ENCODE assay signal across 19 mouse cellular contexts in genomic region chr12:65594075-65594474, GRCm38 (mm10).
"Had no signal": no experiment of that assay in that cellular context is flagged by ENCODE, and none has a peak within 500 bp of the region (broad histone marks: within the 10 kb centered on the region; RNA-seq: fewer than 3 reads in every experiment).

No protein-coding gene starts in this region.

- H3K27me3 ChIP-seq: midbrain, embryonic 12.5 days; neural tube, embryonic 13.5 days; neural tube, embryonic 15.5 days; stomach, embryonic 15.5 days had no signal

- H3K9ac ChIP-seq: lung, embryonic 14.5 days; midbrain, embryonic 12.5 days; neural tube, embryonic 13.5 days; neural tube, embryonic 15.5 days; stomach, embryonic 15.5 days had no signal

- H3K9me3 ChIP-seq: midbrain, embryonic 10.5 days; midbrain, embryonic 12.5 days; neural tube, embryonic 13.5 days; neural tube, embryonic 15.5 days; stomach, embryonic 15.5 days had no signal

- H3K36me3 ChIP-seq: midbrain, embryonic 10.5 days; midbrain, embryonic 12.5 days; neural tube, embryonic 13.5 days; neural tube, embryonic 15.5 days; stomach, embryonic 15.5 days had no signal

- H3K27ac ChIP-seq: midbrain, embryonic 10.5 days; midbrain, embryonic 12.5 days; neural tube, embryonic 13.5 days; neural tube, embryonic 15.5 days; stomach, embryonic 15.5 days had no signal

- DNase-seq: lung, adult 18-20 months; lung, embryonic 14.5 days; lung, postnatal 10 days; lung, postnatal 4 days; midbrain, embryonic 14.5 days; retina, postnatal 1 day; right cerebral cortex, adult 18-20 months; right cerebral cortex, postnatal 25 days; right cerebral cortex, postnatal 4 days; thymus, adult 18-20 months; thymus, postnatal 14 days; thymus, postnatal 36 days had no signal

- H3K4me1 ChIP-seq: midbrain, embryonic 10.5 days; midbrain, embryonic 12.5 days; neural tube, embryonic 13.5 days; neural tube, embryonic 15.5 days; stomach, embryonic 15.5 days had no signal

- H3K4me3 ChIP-seq: midbrain, embryonic 10.5 days; midbrain, embryonic 12.5 days; myocyte; neural tube, embryonic 13.5 days; neural tube, embryonic 15.5 days; stomach, embryonic 15.5 days had no signal

- H3K4me2 ChIP-seq: lung, embryonic 14.5 days; midbrain, embryonic 12.5 days; neural tube, embryonic 13.5 days; neural tube, embryonic 15.5 days; stomach, embryonic 15.5 days had no signal

- ATAC-seq: midbrain, embryonic 16.5 days had no signal
